Mouse (Mus musculus) forebrain, embryonic 11.5 days (tissue): ENCODE measurements around the gene Dnajc2. TPM values are rescaled to one million over a fixed set of nuclear protein-coding genes. Genes with fewer than 3 reads are reported as not detected.

Experiments
- polyA plus RNA-seq: library from polyadenylated mRNA; unstranded; fragments of >200 nt; fragmentation: Nextera tagmentation; extraction: Ambion mirVana; gene quantifications from 2 replicates; pipeline ENCODE4 v1.2.1, GENCODE M21; 2014

The Dnajc2 gene
- polyA plus RNA-seq, 1 experiment from 2014 or later: 102 TPM

Other genes starting within 250 kb of the Dnajc2 start
- 15.3 and 17.6 TPM in 2 replicates for gene Lrrc17, start 241.7 kb downstream of the Dnajc2 start, polyA plus RNA-seq
- 0.15 TPM in 1 of 2 replicates, not detected in the other for gene Fbxl13, start 139.6 kb downstream of the Dnajc2 start, polyA plus RNA-seq
- 93.1 and 93.2 TPM in 2 replicates for gene Armc10, start 139.4 kb downstream of the Dnajc2 start, polyA plus RNA-seq
- gene Napepld, start 83.9 kb downstream of the Dnajc2 start, polyA plus RNA-seq: 17.9 and 20.3 TPM in 2 replicates
- 98.6 and 99.3 TPM in 2 replicates for gene Pmpcb, start 48.1 kb downstream of the Dnajc2 start, polyA plus RNA-seq
- 236 and 240 TPM in 2 replicates for gene Psmc2, start within 50 bp of the Dnajc2 start, polyA plus RNA-seq
- gene Slc26a5, start 80.4 kb upstream of the Dnajc2 start, polyA plus RNA-seq: 0.24 TPM in 1 of 2 replicates, not detected in the other